Mouse (Mus musculus): ENCODE data around the gene Plekhg1. TPM values are rescaled to one million over a fixed set of nuclear protein-coding genes. Genes with fewer than 3 reads are reported as not detected.

The Plekhg1 gene
- 9.1 and 11.8 TPM in 2 replicates for polyA plus RNA-seq (2015; fragmentation: Nextera tagmentation; extraction: Ambion mirVana)

DNA sequence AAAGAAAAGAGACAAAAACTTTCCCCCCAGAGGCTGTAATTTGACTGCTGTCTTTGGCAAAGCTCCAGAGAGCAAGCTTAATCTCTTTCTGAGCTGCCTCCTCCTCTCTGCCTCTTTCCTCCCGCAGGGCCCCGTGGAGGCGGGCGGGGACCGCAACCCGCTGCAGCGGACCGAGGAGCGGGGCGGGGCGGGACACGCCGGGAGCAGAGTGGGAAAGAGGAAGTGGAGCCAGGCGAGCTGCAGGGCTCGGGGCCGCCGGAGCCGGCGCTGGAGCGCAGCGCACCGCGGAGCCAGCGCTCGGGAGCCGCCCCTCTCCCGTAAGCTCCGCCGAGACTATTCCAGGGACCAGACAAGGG, at the start of gene Plekhg1:
TSS of gene Plekhg1 (plus strand) at position 217 of the 356 bp plus-strand sequence.
- H3K9me3 ChIP-seq = no peaks in the 10 kb centered on the region
- 0% methylated on average over 29 of the region's 29 CpGs for WGBS
- ATAC-seq = peak; percentile 94
- peak within 1 kb of the TSS; percentile 79 for H3K27ac ChIP-seq
- 0 out of 2 replicates have a peak, but pooled peaks cover 15% of the 10 kb centered on the region for H3K4me1 ChIP-seq (replicated peaks)
- peak within 1 kb of the TSS; percentile 61 for H3K4me3 ChIP-seq (replicated peaks)
- peak within 1 kb of the TSS; percentile 99 for H3K4me2 ChIP-seq (replicated peaks)
- H3K27me3 ChIP-seq = no peaks in the 10 kb centered on the region
- no peaks in the 10 kb centered on the region for H3K36me3 ChIP-seq
- H3K9ac ChIP-seq (replicated peaks) = peak within 1 kb of the TSS; percentile 72

DNA sequence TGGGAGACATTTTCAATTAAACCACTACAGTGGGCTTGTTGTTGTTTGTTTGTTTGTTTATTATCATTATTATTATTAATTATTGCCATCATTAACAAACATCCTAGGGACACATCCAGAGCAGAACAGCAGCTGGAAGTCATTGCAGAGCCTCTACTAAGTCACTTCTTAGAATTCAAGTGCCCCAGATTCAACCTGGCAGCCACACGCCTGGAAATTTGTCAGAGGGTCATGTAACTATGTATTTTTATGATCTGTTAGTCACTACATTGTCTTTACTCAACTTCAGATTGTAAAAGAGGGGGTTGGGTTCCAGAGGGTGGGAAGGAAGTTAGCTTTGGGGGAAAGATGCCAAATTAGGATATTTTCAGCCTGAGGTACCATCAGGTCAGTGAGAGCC, 47.4 kb upstream of the Plekhg1 start:
- H3K27me3 ChIP-seq = no peaks in the 10 kb centered on the region
- H3K36me3 ChIP-seq = no peaks in the 10 kb centered on the region
- 85% methylated on average over 1 of the region's 1 CpGs for WGBS
- H3K9me3 ChIP-seq = no peaks in the 10 kb centered on the region
- no peak for ATAC-seq
- no peak overlapping the region for H3K4me3 ChIP-seq (replicated peaks)
- H3K4me1 ChIP-seq (replicated peaks) = no peaks in the 10 kb centered on the region
- no peak overlapping the region for H3K27ac ChIP-seq
- H3K9ac ChIP-seq (replicated peaks) = no peak overlapping the region
- H3K4me2 ChIP-seq (replicated peaks) = no peak overlapping the region

DNA sequence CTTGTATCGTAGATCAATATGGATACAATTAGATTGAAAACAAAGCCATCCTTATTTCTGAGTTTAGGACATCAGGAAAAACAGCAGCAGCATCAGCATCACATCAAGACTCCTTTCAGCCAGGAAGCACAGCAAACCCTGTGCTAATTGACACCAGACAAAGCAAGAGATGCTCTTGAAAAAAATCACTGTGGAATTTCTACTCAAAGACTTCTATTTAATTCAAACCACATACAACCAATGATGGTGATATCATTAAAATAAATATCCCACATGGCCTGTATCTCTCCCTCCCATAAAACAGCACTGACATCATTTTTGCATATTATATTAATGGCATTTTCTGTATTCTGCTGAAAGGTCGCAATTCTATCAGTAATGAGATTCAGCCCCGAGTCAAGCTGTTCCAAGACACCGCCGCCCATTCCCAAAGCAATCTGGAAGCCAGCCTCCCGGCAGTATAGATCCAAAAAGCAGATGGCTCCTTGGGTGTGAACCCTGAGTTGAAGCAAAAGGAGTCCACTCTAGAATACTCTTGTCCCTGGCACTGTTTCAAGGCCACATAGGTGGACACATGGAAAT, 46.4 kb upstream of the Plekhg1 start:
- Histone ChIP-seq H3K27me3 (no peaks in the 10 kb centered on the region), H3K36me3 (no peaks in the 10 kb centered on the region), H3K9ac (replicated peaks) (no peak overlapping the region), H3K4me3 (replicated peaks) (no peak overlapping the region), H3K9me3 (no peaks in the 10 kb centered on the region), H3K27ac (no peak overlapping the region), H3K4me2 (replicated peaks) (no peak overlapping the region), H3K4me1 (replicated peaks) (no peaks in the 10 kb centered on the region)
- ATAC-seq = peak; percentile 58; the same call in 1 of the 2 replicates
- 70% methylated on average over 6 of the region's 6 CpGs for WGBS

DNA sequence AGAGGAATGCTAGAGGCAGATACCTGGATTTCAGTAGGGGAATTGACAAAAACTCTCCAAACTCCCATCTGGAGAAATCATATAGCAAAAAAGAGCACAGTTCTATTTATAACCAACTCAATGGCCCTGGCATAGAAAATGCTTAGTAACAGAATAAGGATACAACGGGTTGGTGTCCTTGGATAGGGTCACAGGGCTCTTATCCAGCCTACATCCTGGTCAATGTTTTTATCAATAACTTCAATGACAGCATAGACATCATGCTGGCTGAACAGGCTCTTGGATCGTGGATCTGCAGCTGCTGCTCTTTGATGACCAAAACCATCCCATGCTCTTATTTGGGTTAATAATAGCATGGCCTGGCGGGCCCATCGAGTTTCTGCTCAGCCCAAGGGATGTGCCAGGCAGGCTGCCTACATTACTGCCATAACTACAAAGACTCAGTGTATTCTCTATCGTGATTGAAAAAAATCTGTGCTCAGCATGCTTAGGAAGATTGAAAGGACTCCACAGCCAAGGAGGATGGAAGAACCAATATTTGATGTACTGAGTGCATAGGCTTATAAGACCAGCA, 44.7 kb upstream of the Plekhg1 start:
- H3K4me2 ChIP-seq (replicated peaks) = no peak overlapping the region
- no peaks in the 10 kb centered on the region for H3K27me3 ChIP-seq
- no peak overlapping the region for H3K27ac ChIP-seq
- no peak overlapping the region for H3K9ac ChIP-seq (replicated peaks)
- no peak overlapping the region for H3K4me3 ChIP-seq (replicated peaks)
- 76% methylated on average over 5 of the region's 5 CpGs for WGBS
- no peaks in the 10 kb centered on the region for H3K4me1 ChIP-seq (replicated peaks)
- H3K36me3 ChIP-seq = no peaks in the 10 kb centered on the region
- no peaks in the 10 kb centered on the region for H3K9me3 ChIP-seq
- ATAC-seq = 0 out of 2 replicates have a peak, but pooled peaks have one; percentile 43

DNA sequence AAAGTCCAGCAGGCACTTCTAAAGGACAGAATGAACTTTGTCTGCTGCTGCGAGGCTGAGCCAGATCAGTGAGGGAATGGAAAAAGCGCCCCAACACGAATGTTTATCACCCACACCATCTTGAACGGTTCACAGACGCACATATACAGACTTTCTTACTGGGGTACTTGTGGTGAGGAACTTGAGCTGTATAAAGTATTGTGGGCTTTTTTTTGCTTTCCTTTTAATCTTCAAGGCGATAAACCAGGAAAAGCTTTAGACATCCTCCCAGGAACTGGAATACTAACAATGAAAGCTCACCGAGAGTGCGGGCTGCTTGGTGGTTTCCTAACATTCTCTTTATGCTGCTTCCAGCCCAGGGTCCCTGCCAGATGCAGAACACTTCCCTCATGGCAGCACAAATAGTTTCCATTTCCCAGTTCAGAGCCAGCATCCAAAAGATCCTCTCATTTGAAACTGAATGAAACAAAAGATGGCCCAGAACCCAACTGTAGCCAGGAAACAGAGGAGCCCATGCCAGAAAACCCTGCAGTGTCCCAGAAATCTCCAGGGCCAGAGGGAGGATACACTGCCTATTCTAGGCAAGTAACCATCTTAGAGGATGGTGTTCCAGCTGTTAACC, 43.3 kb upstream of the Plekhg1 start:
- Histone ChIP-seq H3K36me3 (no peaks in the 10 kb centered on the region), H3K27ac (no peak overlapping the region), H3K4me1 (replicated peaks) (no peaks in the 10 kb centered on the region), H3K4me2 (replicated peaks) (no peak overlapping the region), H3K4me3 (replicated peaks) (no peak overlapping the region), H3K9ac (replicated peaks) (no peak overlapping the region), H3K9me3 (no peaks in the 10 kb centered on the region), H3K27me3 (no peaks in the 10 kb centered on the region)
- ATAC-seq = no peak
- WGBS = 75% methylated on average over 8 of the region's 8 CpGs

DNA sequence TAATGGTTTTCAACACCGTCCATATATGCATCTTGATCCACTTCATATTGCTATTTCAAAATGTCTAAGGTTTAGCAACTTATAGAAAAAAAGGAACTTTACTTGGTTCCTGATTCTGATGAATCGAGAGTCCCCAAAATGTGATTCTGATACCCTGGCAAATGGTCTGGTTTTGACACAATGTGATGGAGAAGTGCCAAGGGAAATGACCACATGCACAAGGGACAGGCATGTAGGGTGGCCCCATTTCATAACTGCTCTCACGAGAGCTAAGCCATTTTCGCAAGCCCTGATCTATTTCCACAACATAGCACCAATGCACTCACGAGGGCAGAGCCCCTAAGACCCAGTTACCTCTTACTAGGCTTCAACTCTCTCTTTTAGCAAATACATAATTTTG, 42.7 kb upstream of the Plekhg1 start:
- no peaks in the 10 kb centered on the region for H3K9me3 ChIP-seq
- no peak overlapping the region for H3K27ac ChIP-seq
- no peak overlapping the region for H3K4me3 ChIP-seq (replicated peaks)
- no peaks in the 10 kb centered on the region for H3K27me3 ChIP-seq
- no peak for ATAC-seq
- H3K36me3 ChIP-seq = no peaks in the 10 kb centered on the region
- H3K9ac ChIP-seq (replicated peaks) = no peak overlapping the region
- H3K4me2 ChIP-seq (replicated peaks) = no peak overlapping the region
- 92% methylated on average over 5 of the region's 5 CpGs for WGBS
- no peaks in the 10 kb centered on the region for H3K4me1 ChIP-seq (replicated peaks)

DNA sequence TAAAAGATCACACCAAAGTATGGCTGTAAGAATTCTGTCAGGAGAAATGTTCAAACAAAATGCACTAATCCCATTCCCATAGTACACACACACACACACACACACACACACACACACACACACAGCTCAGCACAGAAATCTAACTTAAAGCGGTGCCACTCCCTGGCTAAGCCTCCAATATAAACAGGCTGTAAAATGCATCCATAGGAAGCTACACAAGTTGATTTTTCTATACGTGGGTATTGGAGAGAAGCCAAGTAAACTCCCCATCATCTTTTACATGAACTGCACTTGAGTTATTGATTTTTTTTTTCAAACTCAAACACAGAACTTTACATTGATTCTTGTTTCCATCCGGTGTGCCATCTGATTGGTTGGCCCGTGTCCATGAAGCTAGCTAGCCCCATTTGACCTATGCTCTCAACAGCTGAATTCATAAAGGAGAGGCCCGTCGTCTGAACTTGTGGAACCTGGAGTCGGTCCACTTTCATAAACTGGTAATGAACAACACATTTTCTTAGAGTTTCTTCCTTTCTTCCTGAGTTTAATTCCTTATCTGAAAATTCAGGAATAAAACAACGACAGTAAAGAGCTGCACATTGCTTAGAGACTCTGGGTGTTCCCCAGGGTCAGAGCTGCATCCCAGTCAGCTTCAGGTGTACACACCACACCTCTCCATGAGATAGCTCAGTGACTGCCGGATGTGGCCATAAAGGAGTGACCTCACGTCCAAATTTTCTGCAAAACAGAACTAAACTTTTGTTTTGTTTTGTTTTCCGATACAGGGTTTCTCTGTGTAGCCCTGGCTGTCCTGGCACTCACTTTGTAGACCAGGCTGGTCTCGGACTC, 39.7 kb upstream of the Plekhg1 start:
- H3K27ac ChIP-seq = no peak overlapping the region
- H3K36me3 ChIP-seq = no peaks in the 10 kb centered on the region
- no peaks in the 10 kb centered on the region for H3K9me3 ChIP-seq
- no peaks in the 10 kb centered on the region for H3K27me3 ChIP-seq
- H3K9ac ChIP-seq (replicated peaks) = no peak overlapping the region
- 85% methylated on average over 12 of the region's 12 CpGs for WGBS
- no peak overlapping the region for H3K4me2 ChIP-seq (replicated peaks)
- ATAC-seq = no peak
- H3K4me1 ChIP-seq (replicated peaks) = no peaks in the 10 kb centered on the region
- no peak overlapping the region for H3K4me3 ChIP-seq (replicated peaks)

DNA sequence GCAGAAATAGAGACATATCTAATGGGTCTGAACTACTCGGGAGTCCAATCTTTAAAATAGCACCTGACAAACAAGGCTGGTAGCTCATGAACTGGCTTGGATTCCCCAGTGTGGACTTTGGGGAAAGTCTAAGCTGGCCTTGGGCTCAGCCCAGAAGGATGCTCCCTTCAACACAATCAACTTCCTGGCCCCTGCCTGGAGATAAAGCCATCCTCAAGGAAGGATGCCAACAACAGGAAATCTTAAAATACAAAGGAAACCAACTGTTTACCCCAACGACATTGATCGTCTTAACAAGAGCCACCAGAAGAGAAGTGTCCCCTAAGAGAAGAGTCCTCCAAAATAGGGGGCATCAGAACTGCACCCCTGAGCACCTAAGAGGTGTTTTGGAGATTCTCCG, 38.3 kb upstream of the Plekhg1 start:
- ATAC-seq = no peak
- no peak overlapping the region for H3K4me3 ChIP-seq (replicated peaks)
- H3K9ac ChIP-seq (replicated peaks) = no peak overlapping the region
- H3K4me1 ChIP-seq (replicated peaks) = no peaks in the 10 kb centered on the region
- no peak overlapping the region for H3K27ac ChIP-seq
- 91% methylated on average over 4 of the region's 4 CpGs for WGBS
- H3K36me3 ChIP-seq = no peaks in the 10 kb centered on the region
- H3K27me3 ChIP-seq = no peaks in the 10 kb centered on the region
- no peaks in the 10 kb centered on the region for H3K9me3 ChIP-seq
- H3K4me2 ChIP-seq (replicated peaks) = no peak overlapping the region

DNA sequence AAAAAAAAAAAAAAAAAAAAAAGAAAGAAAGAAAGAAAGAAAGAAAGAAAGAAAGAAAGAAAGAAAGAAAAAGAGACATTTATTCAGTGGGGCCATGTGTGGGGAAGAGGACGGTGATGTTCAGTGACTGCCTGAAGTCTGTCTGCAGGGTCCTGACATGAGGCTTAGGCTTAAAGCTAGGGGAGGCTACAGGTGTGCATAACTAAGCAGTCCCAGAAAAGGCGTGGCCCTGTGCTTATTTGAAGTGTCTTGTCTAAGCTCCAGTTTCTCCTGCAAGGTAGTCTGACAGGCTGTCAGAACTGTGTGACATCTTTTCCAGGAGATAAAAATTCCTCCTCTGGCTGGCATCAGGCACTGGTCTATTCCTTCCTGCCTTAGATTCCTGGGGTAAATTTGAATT, 37.6 kb upstream of the Plekhg1 start:
- WGBS = 80% methylated on average over 2 of the region's 2 CpGs
- H3K4me2 ChIP-seq (replicated peaks) = no peak overlapping the region
- no peaks in the 10 kb centered on the region for H3K27me3 ChIP-seq
- ATAC-seq = no peak
- H3K36me3 ChIP-seq = no peaks in the 10 kb centered on the region
- no peak overlapping the region for H3K9ac ChIP-seq (replicated peaks)
- H3K9me3 ChIP-seq = no peaks in the 10 kb centered on the region
- no peak overlapping the region for H3K4me3 ChIP-seq (replicated peaks)
- no peak overlapping the region for H3K27ac ChIP-seq
- no peaks in the 10 kb centered on the region for H3K4me1 ChIP-seq (replicated peaks)

DNA sequence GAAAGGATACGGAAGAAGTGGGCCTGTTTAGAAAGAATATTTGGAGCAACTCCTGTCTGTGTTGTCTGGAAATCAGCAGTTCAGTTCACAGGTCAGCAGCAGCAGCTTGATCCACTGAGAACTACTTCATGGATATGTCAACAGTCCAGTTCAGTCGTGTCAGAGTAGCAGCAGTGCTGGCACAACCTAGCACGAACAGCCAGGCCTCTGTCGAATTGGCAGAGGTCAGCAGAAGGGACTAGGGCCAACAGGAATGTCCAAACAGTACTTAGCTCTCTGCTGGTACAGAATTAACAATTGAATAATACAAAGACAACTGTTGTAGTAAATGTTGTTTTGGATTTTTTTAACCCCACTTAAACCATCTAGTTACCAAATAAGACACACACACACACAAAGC, 33.9 kb upstream of the Plekhg1 start:
- Histone ChIP-seq H3K9ac (replicated peaks) (no peak overlapping the region), H3K27me3 (no peaks in the 10 kb centered on the region), H3K27ac (no peak overlapping the region), H3K4me2 (replicated peaks) (no peak overlapping the region), H3K4me3 (replicated peaks) (no peak overlapping the region), H3K36me3 (no peaks in the 10 kb centered on the region), H3K9me3 (no peaks in the 10 kb centered on the region), H3K4me1 (replicated peaks) (no peaks in the 10 kb centered on the region)
- no peak for ATAC-seq
- WGBS = 84% methylated on average over 4 of the region's 4 CpGs

DNA sequence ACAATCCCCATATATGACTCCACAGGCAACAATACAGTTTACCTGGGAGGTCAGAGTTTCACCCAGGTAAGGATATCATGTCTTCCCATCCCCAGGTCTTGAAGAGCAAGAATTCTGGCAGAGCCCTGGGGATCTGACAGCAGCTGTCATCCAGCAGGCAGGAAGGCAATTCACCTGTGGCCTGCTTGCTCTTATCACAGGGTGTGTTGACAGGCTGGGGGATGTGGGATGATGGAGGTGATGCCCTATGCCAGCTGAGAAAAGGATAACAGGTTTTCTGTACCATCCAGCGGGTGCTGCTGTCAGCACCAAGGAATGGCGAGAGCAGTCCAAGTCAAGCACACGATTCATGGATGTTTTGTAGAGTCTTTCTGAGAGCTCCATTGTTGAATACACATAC, 30.1 kb upstream of the Plekhg1 start:
- H3K9me3 ChIP-seq = no peaks in the 10 kb centered on the region
- 84% methylated on average over 3 of the region's 3 CpGs for WGBS
- no peak overlapping the region for H3K4me2 ChIP-seq (replicated peaks)
- no peak overlapping the region for H3K27ac ChIP-seq
- ATAC-seq = no peak
- no peaks in the 10 kb centered on the region for H3K4me1 ChIP-seq (replicated peaks)
- no peak overlapping the region for H3K4me3 ChIP-seq (replicated peaks)
- no peaks in the 10 kb centered on the region for H3K27me3 ChIP-seq
- no peaks in the 10 kb centered on the region for H3K36me3 ChIP-seq
- H3K9ac ChIP-seq (replicated peaks) = no peak overlapping the region

DNA sequence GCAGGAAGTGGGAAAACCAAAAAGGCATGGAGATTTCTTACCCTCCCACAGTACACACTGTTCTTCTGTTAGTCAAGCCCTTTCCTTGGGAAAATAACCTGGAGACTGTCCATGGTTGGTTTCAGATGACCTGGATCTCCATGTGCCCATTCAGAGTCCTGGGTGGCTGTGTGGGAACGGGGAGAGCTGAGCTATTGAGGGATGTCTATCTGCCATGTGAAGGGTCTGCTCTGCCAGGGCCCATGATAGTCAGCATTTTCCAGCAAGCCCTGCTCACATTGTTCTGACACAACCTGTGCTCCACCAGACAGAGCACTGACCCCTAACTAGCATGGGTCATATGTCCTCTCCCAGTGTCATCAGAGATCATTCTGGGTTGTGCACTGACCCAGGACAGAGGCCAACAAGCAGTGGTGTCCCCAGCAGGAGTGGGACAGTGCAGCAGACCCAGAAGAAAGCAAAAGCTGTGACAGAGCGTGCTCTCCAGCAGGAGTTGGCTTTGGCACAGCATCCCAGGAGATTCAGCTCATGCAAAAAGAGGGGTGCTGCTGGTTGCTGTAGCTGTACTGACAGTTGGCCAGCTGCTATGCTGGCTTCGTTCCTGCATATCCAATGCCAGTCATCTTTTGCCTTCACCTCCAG, 24.7 kb upstream of the Plekhg1 start:
- Histone ChIP-seq H3K4me1 (replicated peaks) (no peaks in the 10 kb centered on the region), H3K9me3 (no peaks in the 10 kb centered on the region), H3K36me3 (no peaks in the 10 kb centered on the region), H3K4me2 (replicated peaks) (no peak overlapping the region), H3K27ac (no peak overlapping the region), H3K27me3 (no peaks in the 10 kb centered on the region), H3K9ac (replicated peaks) (no peak overlapping the region), H3K4me3 (replicated peaks) (no peak overlapping the region)
- WGBS = 77% methylated on average over 3 of the region's 3 CpGs
- ATAC-seq = no peak

Data from midbrain, embryonic 13.5 days (tissue).